ENCODE assay signal across 9 mouse cellular contexts in the genomic region with DNA sequence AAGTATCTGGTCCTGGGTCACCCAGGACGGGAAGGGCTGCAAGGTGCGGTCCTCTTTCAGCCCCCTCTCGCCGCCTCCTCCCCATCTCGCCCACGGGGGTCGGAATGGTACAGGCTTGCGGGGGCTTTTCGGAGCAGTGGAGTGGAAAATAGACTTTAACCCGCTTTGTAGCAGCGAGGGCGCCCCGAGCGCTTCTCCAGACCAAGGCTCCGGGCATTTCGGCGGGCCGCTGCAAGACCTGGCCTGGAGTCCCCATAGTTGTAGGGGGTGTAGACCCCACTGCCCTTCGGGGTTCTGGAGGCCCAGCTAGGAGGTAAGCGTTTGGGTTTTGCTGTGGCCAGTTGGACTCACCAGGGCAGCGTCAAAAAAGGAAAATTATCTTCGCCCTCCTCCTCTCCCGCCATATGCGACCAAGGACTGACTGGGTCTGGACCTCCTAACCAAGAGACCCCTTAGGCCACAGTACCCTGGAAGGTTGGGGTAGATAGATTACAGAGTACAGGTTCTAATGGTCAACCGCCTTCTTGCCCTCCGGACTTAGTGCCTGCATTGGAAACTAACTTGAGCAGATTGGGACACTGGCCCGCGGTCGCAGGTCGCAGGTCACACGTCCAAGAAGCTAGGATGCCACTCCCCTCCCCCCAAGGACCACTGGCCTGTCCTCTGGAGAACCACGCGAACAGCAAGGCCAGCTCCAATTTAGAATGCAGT. TPM values are rescaled to one million over a fixed set of nuclear protein-coding genes. Genes with fewer than 3 reads are reported as not detected.
DNase-seq lines count a peak whose midpoint lies in the region; ATAC-seq and TF ChIP-seq lines count a peak whose summit lies in the region.
"Had no signal": no experiment of that assay in that cellular context is flagged by ENCODE, and none has a peak within 500 bp of the region (broad histone marks: within the 10 kb centered on the region; RNA-seq: fewer than 3 reads in every experiment).

No protein-coding gene starts in this region.

- no peak overlapping the region for H3K27ac ChIP-seq in lung, postnatal 0 days (ENCODE audit: low read length)
- no peak overlapping the region; the same call in 1 of the 2 replicates for H3K27ac ChIP-seq in forebrain, embryonic 15.5 days (replicated peaks)
- H3K27ac ChIP-seq in stomach, postnatal 0 days (replicated peaks) = no peak overlapping the region

- peaks cover 54% of the 10 kb centered on the region for H3K27me3 ChIP-seq in lung, postnatal 0 days (replicated peaks; ENCODE audit: insufficient read depth, low read length)
- no peaks in the 10 kb centered on the region for H3K27me3 ChIP-seq in forebrain, embryonic 15.5 days
- peaks cover 25% of the 10 kb centered on the region for H3K27me3 ChIP-seq in stomach, postnatal 0 days (ENCODE audit: control insufficient read depth, insufficient read depth, low read length)

- no peak for ATAC-seq in lung, postnatal 0 days
- no peak for ATAC-seq in forebrain, embryonic 15.5 days (replicated peaks)
- no peak for ATAC-seq in stomach, postnatal 0 days (ENCODE audit: low FRiP score, low TSS enrichment)

- TF ChIP-seq CTCF in lung, postnatal 0 days (IDR thresholded peaks at IDR 0.05) = no peak
- no peak for TF ChIP-seq CTCF in stomach, postnatal 0 days (IDR thresholded peaks at IDR 0.05; ENCODE audit: low read depth)

- no peak overlapping the region for H3K9ac ChIP-seq in lung, postnatal 0 days (replicated peaks; ENCODE audit: low read depth)
- H3K9ac ChIP-seq in forebrain, embryonic 15.5 days (replicated peaks) = peak overlapping the region; percentile 72; the same call in 1 of the 2 replicates
- no peak overlapping the region for H3K9ac ChIP-seq in stomach, postnatal 0 days (ENCODE audit: low read length)

- 0 out of 2 replicates have a peak overlapping the region, but pooled peaks have one; percentile 12 for H3K4me3 ChIP-seq in lung, postnatal 0 days (ENCODE audit: low read depth, low read length)
- peak overlapping the region; percentile 58 for H3K4me3 ChIP-seq in forebrain, embryonic 15.5 days
- peak overlapping the region; percentile 16; the same call in 1 of the 2 replicates for H3K4me3 ChIP-seq in stomach, postnatal 0 days (ENCODE audit: low read depth, low read length)
- H3K4me3 ChIP-seq: megakaryocyte, embryonic 14.5 days had no signal

- no peak overlapping the region for H3K4me2 ChIP-seq in lung, postnatal 0 days (replicated peaks; ENCODE audit: low read depth, low read length)
- H3K4me2 ChIP-seq in forebrain, embryonic 15.5 days (replicated peaks) = peak overlapping the region; percentile 54
- no peak overlapping the region for H3K4me2 ChIP-seq in stomach, postnatal 0 days (replicated peaks; ENCODE audit: low read depth)

- no peak for TF ChIP-seq EP300 in lung, postnatal 0 days (IDR thresholded peaks at IDR 0.05)
- no peak for TF ChIP-seq EP300 in stomach, postnatal 0 days (optimal IDR thresholded peaks at IDR 0.05)

- H3K36me3 ChIP-seq in lung, postnatal 0 days (ENCODE audit: insufficient read depth, low read length) = no peaks in the 10 kb centered on the region
- H3K36me3 ChIP-seq in forebrain, embryonic 15.5 days = no peaks in the 10 kb centered on the region
- no peaks in the 10 kb centered on the region for H3K36me3 ChIP-seq in stomach, postnatal 0 days (ENCODE audit: control insufficient read depth, insufficient read depth, low read length)

- WGBS in lung, postnatal 0 days = 2% methylated on average over 33 of the region's 33 CpGs
- 4% methylated on average over 33 of the region's 33 CpGs for WGBS in forebrain, embryonic 15.5 days
- WGBS in stomach, postnatal 0 days = 5% methylated on average over 33 of the region's 33 CpGs

- no peaks in the 10 kb centered on the region for H3K4me1 ChIP-seq in lung, postnatal 0 days (ENCODE audit: insufficient read depth, low read depth, low read length)
- peaks cover 48% of the 10 kb centered on the region for H3K4me1 ChIP-seq in forebrain, embryonic 15.5 days
- no peaks in the 10 kb centered on the region for H3K4me1 ChIP-seq in stomach, postnatal 0 days (replicated peaks; ENCODE audit: control insufficient read depth, insufficient read depth)

- no peak for DNase-seq in lung, postnatal 0 days (ENCODE audit: low spot score)
- no peak for DNase-seq in lung, postnatal 14 days
- DNase-seq in kidney, postnatal 4 days = peak; percentile 67 to 82
- no peak for DNase-seq in stomach, postnatal 0 days (ENCODE audit: low spot score)
- DNase-seq in cerebellum, adult 11-12 months = no peak
- DNase-seq in left cerebral cortex, adult 9 months (ENCODE audit: low spot score in 2 of 2) = no peak
- DNase-seq in cerebellum, adult 9-11 months = no peak

- no peaks in the 10 kb centered on the region for H3K9me3 ChIP-seq in lung, postnatal 0 days (ENCODE audit: low read length)
- no peaks in the 10 kb centered on the region for H3K9me3 ChIP-seq in forebrain, embryonic 15.5 days
- no peaks in the 10 kb centered on the region for H3K9me3 ChIP-seq in stomach, postnatal 0 days (ENCODE audit: control insufficient read depth, low read length)

RNA-seq across cellular contexts. Expression of a gene that starts 1.1 kb away (rescaled TPM):
- not detected in 2 replicates for polyA plus RNA-seq in lung, postnatal 0 days (2015; fragmentation: Nextera tagmentation; extraction: Ambion mirVana)
- 68.9 and 78.8 TPM in 2 replicates for polyA plus RNA-seq in forebrain, embryonic 15.5 days (2015; fragmentation: Nextera tagmentation; extraction: Ambion mirVana)
- not detected in 2 replicates for polyA plus RNA-seq in stomach, postnatal 0 days (2015; fragmentation: Nextera tagmentation; extraction: Ambion mirVana)

RNA-seq across cellular contexts. Expression of a gene that starts 48.6 kb away (rescaled TPM):
- 45.3 and 54.3 TPM in 2 replicates for polyA plus RNA-seq in lung, postnatal 0 days (2015; fragmentation: Nextera tagmentation; extraction: Ambion mirVana)
- polyA plus RNA-seq in forebrain, embryonic 15.5 days (2015; fragmentation: Nextera tagmentation; extraction: Ambion mirVana) = 29.7 and 34.6 TPM in 2 replicates
- 58.8 and 62.1 TPM in 2 replicates for polyA plus RNA-seq in stomach, postnatal 0 days (2015; fragmentation: Nextera tagmentation; extraction: Ambion mirVana)

Comparison
In these comparisons a context has a peak if more than half of its experiments do, and no peak if none do; other contexts are left out.
1. DNase-seq: peak in kidney, postnatal 4 days (2 of 2); none in lung, postnatal 0 days (single experiment), lung, postnatal 14 days (single experiment), stomach, postnatal 0 days (single experiment), cerebellum, adult 11-12 months (single experiment), left cerebral cortex, adult 9 months (0 of 2) and cerebellum, adult 9-11 months (single experiment).
2. RNA of a gene that starts 1.1 kb away (polyA plus RNA-seq): 68.9 to 78.8 TPM in forebrain, embryonic 15.5 days; not detected in lung, postnatal 0 days and not detected in stomach, postnatal 0 days; every median in the first group is over 10 times any median in the second.
3. Peak in every context shown above with its lines, with median percentiles within 50 percentile points of each other: H3K4me3 ChIP-seq.